Mouse (Mus musculus) hindbrain, embryonic 13.5 days (tissue): Measurements from ENCODE around the gene Inka1. TPM values are rescaled to one million over a fixed set of nuclear protein-coding genes. Genes with fewer than 3 reads are reported as not detected.

Experiments
- ATAC-seq: fragments of 200-750 bp; cut with Nextera tagmentation; 2 replicates; pipeline ENCODE4 v1.8.0; 2017; ENCODE audit warnings: moderate TSS enrichment; ENCODE audit not compliant: low FRiP score
- H3K27ac ChIP-seq: fragments of 300-500 bp; sonication (generic); 2 replicates; pipeline ENCODE4 v1.5.1; 2015; ENCODE audit warnings: inconsistent platforms, mild to moderate bottlenecking, moderate library complexity
- H3K27me3 ChIP-seq: fragments of 300-500 bp; sonication (generic); 2 replicates; pipeline ENCODE4 v1.6.1; 2015; ENCODE audit warnings: mild to moderate bottlenecking, inconsistent platforms
- H3K36me3 ChIP-seq: fragments of 300-500 bp; sonication (generic); 2 replicates; pipeline ENCODE4 v1.6.1; 2015; ENCODE audit warnings: mild to moderate bottlenecking, inconsistent platforms
- H3K4me1 ChIP-seq: fragments of 300-500 bp; sonication (generic); replicated peaks from 2 replicates; pipeline ENCODE4 v1.6.1; 2015; ENCODE audit warnings: inconsistent platforms
- H3K4me2 ChIP-seq: fragments of 300-500 bp; sonication (generic); 2 replicates; pipeline ENCODE4 v1.6.1; 2015; ENCODE audit warnings: inconsistent platforms, mild to moderate bottlenecking, moderate library complexity
- H3K4me3 ChIP-seq: fragments of 300-500 bp; sonication (generic); 2 replicates; pipeline ENCODE4 v1.5.1; 2015; ENCODE audit warnings: mild to moderate bottlenecking, inconsistent platforms
- H3K9ac ChIP-seq: fragments of 300-500 bp; sonication (generic); 2 replicates; pipeline ENCODE4 v1.6.1; 2015; ENCODE audit warnings: mild to moderate bottlenecking, inconsistent platforms
- H3K9me3 ChIP-seq: fragments of 300-500 bp; sonication (generic); 2 replicates; pipeline ENCODE4 v1.6.1; 2016; ENCODE audit warnings: inconsistent platforms
- WGBS: fragments of 180-500 bp; shearing (Covaris S2); methylation state at CpG from one replicate; pipeline ENCODE4 v1.1.7; 2015; 5-methylcytosine and 5-hydroxymethylcytosine counted together
- polyA plus RNA-seq: library from polyadenylated mRNA; unstranded; fragments of >200 nt; fragmentation: Nextera tagmentation; extraction: Ambion mirVana; gene quantifications from 2 replicates; pipeline ENCODE4 v1.2.1, GENCODE M21; 2015

Gene Inka1
- polyA plus RNA-seq, 1 experiment from 2014 or later = 20.2 TPM

GRCm38 (mm10) chr9:108001922-108002770 lies 16.5 kb upstream of the Inka1 start, which contains the start of gene Ip6k1:
Ip6k1 (plus strand) TSS chr9:108002501.
- Histone ChIP-seq H3K4me2 (peak within 1 kb of the TSS; percentile 81), H3K9ac (peak within 1 kb of the TSS; percentile 98), H3K36me3 (no peaks in the 10 kb centered on the region), H3K9me3 (no peaks in the 10 kb centered on the region), H3K27me3 (0 out of 2 replicates have a peak, but pooled peaks cover 7% of the 10 kb centered on the region), H3K4me3 (peak within 1 kb of the TSS; percentile 97), H3K27ac (peak within 1 kb of the TSS; percentile 97), H3K4me1 (peaks cover 34% of the 10 kb centered on the region)
- ATAC-seq = peak; percentile 99
- WGBS = under 1% methylated on average over 51 of the region's 51 CpGs

- no peak for ATAC-seq
- Histone ChIP-seq H3K27ac (no peak within 1 kb of the TSS), H3K27me3 (0 out of 2 replicates have a peak, but pooled peaks cover 7% of the 10 kb centered on the region), H3K4me1 (no peaks in the 10 kb centered on the region), H3K9me3 (no peaks in the 10 kb centered on the region), H3K4me2 (no peak within 1 kb of the TSS), H3K36me3 (no peaks in the 10 kb centered on the region), H3K4me3 (no peak within 1 kb of the TSS), H3K9ac (no peak within 1 kb of the TSS)
- 91% methylated on average over 5 of the region's 5 CpGs for WGBS
Observed at GRCm38 (mm10) chr9:107996049-107996448, 10.4 kb upstream of the Inka1 start, which contains the start of gene Gm20662. Gm20662 (plus strand) TSS chr9:107996349.

DNA sequence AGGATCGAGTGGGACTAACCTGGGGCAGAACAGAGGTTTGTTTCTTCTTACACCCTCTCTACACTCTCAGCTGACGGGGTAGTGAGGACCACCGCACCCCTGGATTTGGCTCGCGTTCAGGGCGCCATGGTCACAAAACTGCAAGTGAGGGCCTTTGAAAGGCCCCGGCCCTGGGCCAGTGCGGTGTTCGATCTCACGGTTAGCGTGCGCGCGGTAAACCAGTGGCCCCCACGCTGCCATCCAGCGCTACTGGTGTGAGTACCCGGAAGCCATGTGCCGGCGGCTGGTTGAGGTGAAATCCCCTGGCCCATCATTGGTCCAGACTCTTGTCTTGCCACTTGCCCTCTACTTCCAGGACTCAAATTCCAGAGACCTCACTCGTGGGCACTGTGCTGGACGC lies 9.8 kb upstream of the Inka1 start:
- H3K27me3 ChIP-seq = 0 out of 2 replicates have a peak, but pooled peaks cover 7% of the 10 kb centered on the region
- H3K4me2 ChIP-seq = no peak overlapping the region
- WGBS = 94% methylated on average over 21 of the region's 21 CpGs
- no peaks in the 10 kb centered on the region for H3K4me1 ChIP-seq
- H3K9me3 ChIP-seq = no peaks in the 10 kb centered on the region
- H3K9ac ChIP-seq = no peak overlapping the region
- H3K36me3 ChIP-seq = no peaks in the 10 kb centered on the region
- no peak overlapping the region for H3K27ac ChIP-seq
- H3K4me3 ChIP-seq = no peak overlapping the region
- no peak for ATAC-seq

DNA sequence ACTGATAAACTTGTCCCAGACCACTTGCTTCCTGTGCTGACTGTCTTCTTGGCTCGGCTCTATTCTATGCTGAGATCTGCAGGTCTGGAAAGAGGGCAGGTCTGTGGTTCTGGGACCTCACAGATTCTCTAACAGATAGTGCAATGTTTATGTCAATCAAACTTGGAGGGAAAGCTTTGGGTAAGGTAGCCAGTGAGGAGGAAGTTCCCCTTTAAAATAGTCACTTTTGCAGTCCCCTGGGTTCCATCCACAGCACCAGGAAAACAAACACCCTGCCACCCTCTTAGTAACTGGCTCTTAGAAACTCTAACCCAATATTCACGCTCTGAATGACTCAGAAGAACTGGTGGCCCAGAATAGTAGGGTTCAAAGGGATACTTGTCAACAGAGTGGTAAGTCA lies 8.8 kb upstream of the Inka1 start:
- WGBS = 75% methylated on average over 2 of the region's 2 CpGs
- no peak for ATAC-seq
- Histone ChIP-seq H3K9ac (no peak overlapping the region), H3K27ac (no peak overlapping the region), H3K4me3 (no peak overlapping the region), H3K27me3 (0 out of 2 replicates have a peak, but pooled peaks cover 3% of the 10 kb centered on the region), H3K36me3 (no peaks in the 10 kb centered on the region), H3K9me3 (no peaks in the 10 kb centered on the region), H3K4me2 (no peak overlapping the region), H3K4me1 (no peaks in the 10 kb centered on the region)

DNA sequence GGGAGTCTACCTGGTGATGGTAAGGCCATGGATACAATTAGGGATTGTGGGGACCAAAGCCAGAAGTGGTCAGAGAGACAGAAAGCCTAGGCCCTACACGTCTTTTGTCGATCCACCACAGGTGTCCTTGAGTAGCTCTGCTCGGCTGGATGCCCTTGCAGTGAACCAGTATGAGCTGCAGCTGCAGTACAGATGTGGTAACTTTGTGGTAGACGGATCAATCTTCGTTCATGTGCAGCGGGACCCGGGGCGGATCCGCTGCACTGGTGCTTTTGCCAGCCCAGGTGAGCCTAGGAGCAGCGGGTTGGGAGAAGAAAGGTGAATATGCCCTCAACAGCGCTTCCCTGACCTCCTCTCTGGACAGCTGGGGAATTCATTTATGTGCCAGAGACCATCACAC lies 7.3 kb upstream of the Inka1 start:
- 85% methylated on average over 11 of the region's 11 CpGs for WGBS
- Histone ChIP-seq H3K27ac (no peak overlapping the region), H3K4me3 (no peak overlapping the region), H3K4me1 (no peaks in the 10 kb centered on the region), H3K9me3 (no peaks in the 10 kb centered on the region), H3K36me3 (no peaks in the 10 kb centered on the region), H3K9ac (no peak overlapping the region), H3K27me3 (no peaks in the 10 kb centered on the region), H3K4me2 (no peak overlapping the region)
- ATAC-seq = no peak

DNA sequence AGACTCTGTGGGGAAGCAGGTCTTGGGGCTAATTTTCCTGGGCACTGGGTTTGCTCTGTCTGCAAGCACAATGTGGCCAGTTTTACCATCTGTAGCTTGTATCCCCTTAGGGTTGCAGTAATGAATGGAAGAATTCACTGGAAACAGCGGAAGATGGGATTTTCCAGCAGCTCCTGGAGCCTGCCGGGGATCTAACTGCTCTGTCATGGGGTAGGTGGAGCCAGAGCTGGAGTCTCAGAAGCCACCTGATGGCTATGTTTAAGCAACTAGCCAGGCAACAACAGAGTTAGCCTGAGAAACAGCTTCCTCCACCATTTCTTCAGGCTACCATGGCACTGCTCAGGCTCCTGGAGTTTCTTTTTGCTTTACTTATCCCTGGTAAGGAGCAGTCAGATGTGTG lies 6.5 kb upstream of the Inka1 start, which contains the start of gene Cdhr4:
TSS of gene Cdhr4 (plus strand) at position 301 of the 400 bp plus-strand sequence.
- Histone ChIP-seq H3K27ac (no peak within 1 kb of the TSS), H3K9me3 (no peaks in the 10 kb centered on the region), H3K4me1 (no peaks in the 10 kb centered on the region), H3K9ac (no peak within 1 kb of the TSS), H3K4me2 (no peak within 1 kb of the TSS), H3K27me3 (peaks cover under 1% of the 10 kb centered on the region; the same call in 1 of the 2 replicates), H3K36me3 (no peaks in the 10 kb centered on the region), H3K4me3 (no peak within 1 kb of the TSS)
- no peak for ATAC-seq
- 72% methylated on average over 2 of the region's 2 CpGs for WGBS

GRCm38 (mm10) chr9:107987950-107988349 lies 2.3 kb upstream of the Inka1 start:
- H3K4me3 ChIP-seq = no peak overlapping the region
- no peak for ATAC-seq
- peaks cover 28% of the 10 kb centered on the region for H3K27me3 ChIP-seq
- no peak overlapping the region for H3K9ac ChIP-seq
- no peak overlapping the region for H3K4me2 ChIP-seq
- H3K4me1 ChIP-seq = peaks cover 26% of the 10 kb centered on the region
- H3K27ac ChIP-seq = no peak overlapping the region
- no peaks in the 10 kb centered on the region for H3K9me3 ChIP-seq
- no peaks in the 10 kb centered on the region for H3K36me3 ChIP-seq
- WGBS = 88% methylated on average over 3 of the region's 3 CpGs

DNA sequence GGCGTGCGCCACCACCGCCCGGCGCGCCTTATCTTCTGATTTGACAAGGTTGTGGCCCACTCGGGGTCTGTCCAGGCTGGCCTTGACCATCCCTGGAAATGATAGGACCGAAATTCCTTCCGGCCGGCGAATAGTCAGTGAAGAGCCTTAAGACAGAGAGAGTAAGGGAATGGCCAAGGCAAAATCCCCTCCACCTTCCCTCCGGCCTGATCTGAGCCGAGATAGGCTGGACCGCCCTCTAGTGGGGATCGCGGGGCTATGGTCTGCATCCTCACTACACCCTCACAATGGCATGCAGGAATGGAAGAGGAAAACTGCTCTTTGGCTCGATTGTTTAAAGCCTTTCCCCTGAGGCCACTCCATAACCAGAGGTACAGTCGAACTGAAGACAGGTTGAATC lies 697 bp upstream of the Inka1 start:
- ATAC-seq = peak; percentile 64
- 7% methylated on average over 18 of the region's 18 CpGs for WGBS
- Histone ChIP-seq H3K9ac (peak overlapping the region; percentile 19; the same call in 1 of the 2 replicates), H3K27me3 (peaks cover 35% of the 10 kb centered on the region), H3K4me1 (peaks cover 41% of the 10 kb centered on the region), H3K36me3 (no peaks in the 10 kb centered on the region), H3K27ac (peak overlapping the region; percentile 4; the same call in 1 of the 2 replicates), H3K9me3 (no peaks in the 10 kb centered on the region), H3K4me2 (peak overlapping the region; percentile 87), H3K4me3 (peak overlapping the region; percentile 64)

DNA sequence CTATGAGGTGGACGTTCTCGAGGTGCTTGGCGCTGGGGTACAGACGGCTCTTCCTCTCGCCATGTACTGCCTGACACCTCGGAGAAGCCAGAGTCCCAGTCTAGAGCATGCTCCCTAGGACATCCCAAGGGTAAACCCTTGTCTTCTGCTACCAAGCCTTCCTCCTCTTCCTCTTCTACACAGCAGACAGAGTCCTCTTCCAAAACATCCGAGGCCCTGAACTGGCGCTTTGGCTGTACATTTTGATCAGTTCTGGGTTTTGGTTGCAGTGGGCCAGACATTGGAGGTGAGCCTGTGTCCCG lies 974 bp downstream of the Inka1 start:
- 64% methylated on average over 9 of the region's 9 CpGs for WGBS
- Histone ChIP-seq H3K4me2 (peak overlapping the region; percentile 87), H3K27me3 (peaks cover 35% of the 10 kb centered on the region), H3K9me3 (no peaks in the 10 kb centered on the region), H3K9ac (peak overlapping the region; percentile 76), H3K4me1 (peaks cover 45% of the 10 kb centered on the region), H3K27ac (peak overlapping the region; percentile 89), H3K36me3 (no peaks in the 10 kb centered on the region), H3K4me3 (peak overlapping the region; percentile 64)
- ATAC-seq = no peak

DNA sequence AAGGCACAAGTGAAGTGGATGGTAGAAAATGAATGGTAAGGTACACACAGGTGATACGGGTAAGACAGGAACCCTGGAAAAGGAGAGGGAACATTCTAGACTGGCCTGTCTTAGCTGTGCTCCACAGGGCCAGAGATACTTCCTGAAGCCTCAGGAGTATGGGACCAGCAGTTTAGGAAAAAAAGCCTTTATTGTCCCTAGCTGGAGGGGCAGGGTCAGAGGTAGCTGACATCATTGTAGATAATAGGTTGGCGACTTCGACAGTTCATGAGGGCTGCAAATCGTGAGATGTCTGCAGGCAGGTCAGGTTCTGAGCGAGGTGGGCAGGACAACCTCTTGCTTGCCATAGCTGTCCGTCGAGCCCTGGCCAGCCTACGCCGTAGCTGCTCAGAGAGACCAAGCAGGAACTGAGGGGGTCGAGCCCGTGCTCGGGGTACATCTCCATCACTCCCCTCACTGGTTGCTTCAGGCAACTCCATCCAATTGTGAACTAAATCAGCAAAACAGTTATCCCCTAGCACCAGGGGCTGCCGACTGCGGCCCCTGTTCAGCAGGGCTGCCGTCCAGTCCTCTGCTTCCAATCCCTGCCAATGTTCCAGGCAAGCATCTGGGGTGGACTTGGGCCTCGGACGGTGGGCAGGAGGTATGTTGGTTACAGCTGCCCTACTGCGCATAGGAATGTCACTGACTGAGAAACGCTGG lies 1.5 kb downstream of the Inka1 start:
- peak overlapping the region; percentile 89 for H3K27ac ChIP-seq
- peaks cover 35% of the 10 kb centered on the region for H3K27me3 ChIP-seq
- H3K4me3 ChIP-seq = peak overlapping the region; percentile 64
- H3K9me3 ChIP-seq = no peaks in the 10 kb centered on the region
- H3K4me1 ChIP-seq = peaks cover 45% of the 10 kb centered on the region
- peak overlapping the region; percentile 87 for H3K4me2 ChIP-seq
- ATAC-seq = no peak
- H3K9ac ChIP-seq = peak overlapping the region; percentile 76
- WGBS = 73% methylated on average over 19 of the region's 19 CpGs
- no peaks in the 10 kb centered on the region for H3K36me3 ChIP-seq

DNA sequence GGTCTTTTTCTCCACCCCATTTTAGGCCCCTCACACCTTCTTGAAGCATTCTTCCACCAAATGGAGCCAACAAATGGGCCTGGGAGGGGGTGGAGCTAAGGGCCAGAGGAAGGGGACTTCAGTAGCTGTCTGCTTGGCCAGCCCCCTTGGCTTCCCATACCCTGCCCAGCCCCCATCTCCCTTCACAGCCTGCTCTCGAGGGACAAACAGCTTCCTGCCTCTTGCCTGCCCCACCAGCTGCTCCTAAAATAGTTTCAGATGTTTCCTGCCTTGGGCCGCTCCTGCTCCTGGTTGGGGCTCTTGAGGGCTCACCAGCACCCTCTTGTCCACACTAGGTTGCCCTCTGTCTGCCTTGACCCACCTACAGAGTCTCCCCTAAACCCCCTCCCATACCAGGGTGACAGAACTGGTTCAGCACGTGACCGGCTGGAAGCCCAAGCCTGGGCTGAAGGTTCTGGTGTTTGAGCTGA lies 2.2 kb downstream of the Inka1 start:
- Histone ChIP-seq H3K9me3 (no peaks in the 10 kb centered on the region), H3K27ac (peak overlapping the region; percentile 89), H3K4me1 (peaks cover 45% of the 10 kb centered on the region), H3K9ac (peak overlapping the region; percentile 46; the same call in 1 of the 2 replicates), H3K4me2 (peak overlapping the region; percentile 87), H3K4me3 (peak overlapping the region; percentile 17), H3K27me3 (peaks cover 35% of the 10 kb centered on the region), H3K36me3 (no peaks in the 10 kb centered on the region)
- no peak for ATAC-seq
- 46% methylated on average over 4 of the region's 4 CpGs for WGBS

GRCm38 (mm10) chr9:107982681-107983346 lies 2.9 kb downstream of the Inka1 start, which contains the start of gene Gm20661:
Gm20661 (plus strand) TSS chr9:107983058.
- Histone ChIP-seq H3K9ac (peak within 1 kb of the TSS; percentile 46), H3K4me1 (peaks cover 45% of the 10 kb centered on the region), H3K36me3 (no peaks in the 10 kb centered on the region), H3K27ac (peak within 1 kb of the TSS; percentile 89), H3K27me3 (peaks cover 35% of the 10 kb centered on the region), H3K9me3 (no peaks in the 10 kb centered on the region), H3K4me3 (peak within 1 kb of the TSS; percentile 64), H3K4me2 (peak within 1 kb of the TSS; percentile 87)
- WGBS = 59% methylated on average over 14 of the region's 14 CpGs
- ATAC-seq = no peak
